In the genomic region with DNA sequence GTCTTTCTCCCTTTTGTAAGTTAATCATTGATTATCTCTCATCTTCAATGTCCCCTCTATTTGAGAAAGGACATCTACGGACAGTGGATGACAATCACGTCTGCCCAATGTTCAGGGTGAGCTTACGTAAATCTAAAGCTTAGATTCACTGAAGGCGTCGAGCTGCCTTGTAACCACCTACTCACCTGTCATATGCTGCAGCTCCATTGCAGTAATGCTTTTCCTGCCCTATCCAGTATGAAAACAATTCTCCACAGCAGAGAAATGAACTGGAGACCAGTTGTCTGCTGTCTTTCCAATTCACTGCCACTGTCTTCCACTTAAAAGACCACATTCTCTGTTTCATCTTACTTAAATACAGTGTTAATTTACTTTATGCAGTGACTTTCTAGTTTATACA, we compare ENCODE assay signal across 20 mouse cellular contexts.
DNase-seq lines count a peak whose midpoint lies in the region; ATAC-seq and TF ChIP-seq lines count a peak whose summit lies in the region.
"Had no signal": no experiment of that assay in that cellular context is flagged by ENCODE, and none has a peak within 500 bp of the region (broad histone marks: within the 10 kb centered on the region; RNA-seq: fewer than 3 reads in every experiment).

No protein-coding gene starts in this region.

- H3K4me1 ChIP-seq in forebrain, embryonic 13.5 days = peaks cover 7% of the 10 kb centered on the region; the same call in 1 of the 2 replicates
- no peaks in the 10 kb centered on the region for H3K4me1 ChIP-seq in forebrain, embryonic 10.5 days
- peaks cover 31% of the 10 kb centered on the region for H3K4me1 ChIP-seq in hindbrain, embryonic 13.5 days (replicated peaks)
- peaks cover 4% of the 10 kb centered on the region; the same call in 1 of the 2 replicates for H3K4me1 ChIP-seq in hindbrain, postnatal 0 days (ENCODE audit: insufficient read depth, low read length)
- peaks cover 27% of the 10 kb centered on the region for H3K4me1 ChIP-seq in neural tube, embryonic 13.5 days (replicated peaks)
- H3K4me1 ChIP-seq: embryonic facial prominence, embryonic 12.5 days; megakaryocyte, embryonic 14.5 days had no signal

- 89% methylated on average over 5 of the region's 5 CpGs for WGBS in forebrain, embryonic 13.5 days
- 92% methylated on average over 5 of the region's 5 CpGs for WGBS in forebrain, embryonic 10.5 days
- 81% methylated on average over 5 of the region's 5 CpGs for WGBS in hindbrain, embryonic 13.5 days
- WGBS in hindbrain, postnatal 0 days = 75% methylated on average over 5 of the region's 5 CpGs
- 80% methylated on average over 5 of the region's 5 CpGs for WGBS in neural tube, embryonic 13.5 days

- peaks cover 5% of the 10 kb centered on the region; the same call in 1 of the 2 replicates for H3K36me3 ChIP-seq in forebrain, embryonic 13.5 days (ENCODE audit: poor library complexity, severe bottlenecking)
- H3K36me3 ChIP-seq in forebrain, embryonic 10.5 days (replicated peaks) = peaks cover 18% of the 10 kb centered on the region
- peaks cover 13% of the 10 kb centered on the region; the same call in 1 of the 2 replicates for H3K36me3 ChIP-seq in hindbrain, embryonic 13.5 days
- peaks cover 7% of the 10 kb centered on the region; the same call in 1 of the 2 replicates for H3K36me3 ChIP-seq in hindbrain, postnatal 0 days (ENCODE audit: insufficient read depth, low read length)
- H3K36me3 ChIP-seq in neural tube, embryonic 13.5 days = peaks cover 6% of the 10 kb centered on the region

- H3K27me3 ChIP-seq in forebrain, embryonic 13.5 days = no peaks in the 10 kb centered on the region
- H3K27me3 ChIP-seq in forebrain, embryonic 10.5 days (ENCODE audit: poor library complexity, severe bottlenecking) = no peaks in the 10 kb centered on the region
- H3K27me3 ChIP-seq in hindbrain, embryonic 13.5 days = no peaks in the 10 kb centered on the region
- no peaks in the 10 kb centered on the region for H3K27me3 ChIP-seq in hindbrain, postnatal 0 days (ENCODE audit: insufficient read depth, low read length)
- H3K27me3 ChIP-seq in neural tube, embryonic 13.5 days = no peaks in the 10 kb centered on the region
- H3K27me3 ChIP-seq: embryonic facial prominence, embryonic 12.5 days; limb, embryonic 13.5 days; megakaryocyte, embryonic 14.5 days had no signal

- H3K27ac ChIP-seq in forebrain, embryonic 13.5 days = peak overlapping the region; percentile 58
- H3K27ac ChIP-seq in forebrain, embryonic 10.5 days = no peak overlapping the region
- H3K27ac ChIP-seq in hindbrain, embryonic 13.5 days = peak overlapping the region; percentile 36; the same call in 1 of the 2 replicates
- no peak overlapping the region; the same call in 1 of the 2 replicates for H3K27ac ChIP-seq in hindbrain, postnatal 0 days
- peak overlapping the region; percentile 61 for H3K27ac ChIP-seq in neural tube, embryonic 13.5 days (replicated peaks)
- H3K27ac ChIP-seq: embryonic facial prominence, embryonic 12.5 days; limb, embryonic 13.5 days; liver, embryonic 14.5 days had no signal

- no peak for DNase-seq in forebrain, embryonic 10.5 days (ENCODE audit: extremely low spot score, low spot score)
- no peak for DNase-seq in hindbrain, postnatal 0 days (ENCODE audit: low spot score)
- DNase-seq in neural tube, embryonic 10.5 days (ENCODE audit: extremely low spot score, low spot score) = no peak
- DNase-seq in testis, postnatal 14 days (ENCODE audit: low spot score) = no peak
- no peak for DNase-seq in left cerebral cortex, adult 9 months (ENCODE audit: low spot score in 2 of 2)
- DNase-seq: adrenal gland, postnatal 25 days; kidney, postnatal 25 days; lung, embryonic 14.5 days; lung, postnatal 36 days; thymus, postnatal 14 days had no signal

- TF ChIP-seq CTCF in hindbrain, postnatal 0 days (IDR thresholded peaks at IDR 0.05; ENCODE audit: low read depth) = no peak

- no peak overlapping the region for H3K4me3 ChIP-seq in forebrain, embryonic 13.5 days
- no peak overlapping the region for H3K4me3 ChIP-seq in forebrain, embryonic 10.5 days
- no peak overlapping the region for H3K4me3 ChIP-seq in hindbrain, embryonic 13.5 days
- no peak overlapping the region for H3K4me3 ChIP-seq in hindbrain, postnatal 0 days (ENCODE audit: low read length)
- H3K4me3 ChIP-seq in neural tube, embryonic 13.5 days = no peak overlapping the region
- H3K4me3 ChIP-seq: embryonic facial prominence, embryonic 12.5 days; limb, embryonic 13.5 days; megakaryocyte, embryonic 14.5 days had no signal

- H3K9me3 ChIP-seq in forebrain, embryonic 13.5 days (replicated peaks) = no peaks in the 10 kb centered on the region
- no peaks in the 10 kb centered on the region for H3K9me3 ChIP-seq in forebrain, embryonic 10.5 days
- H3K9me3 ChIP-seq in hindbrain, embryonic 13.5 days = no peaks in the 10 kb centered on the region
- no peaks in the 10 kb centered on the region for H3K9me3 ChIP-seq in hindbrain, postnatal 0 days (ENCODE audit: low read length)
- H3K9me3 ChIP-seq in neural tube, embryonic 13.5 days = no peaks in the 10 kb centered on the region
- H3K9me3 ChIP-seq: embryonic facial prominence, embryonic 12.5 days; limb, embryonic 13.5 days; megakaryocyte, embryonic 14.5 days had no signal

- H3K4me2 ChIP-seq in forebrain, embryonic 13.5 days = no peak overlapping the region
- no peak overlapping the region for H3K4me2 ChIP-seq in hindbrain, embryonic 13.5 days
- H3K4me2 ChIP-seq in hindbrain, postnatal 0 days (ENCODE audit: low read depth, low read length) = no peak overlapping the region
- no peak overlapping the region for H3K4me2 ChIP-seq in neural tube, embryonic 13.5 days
- H3K4me2 ChIP-seq: embryonic facial prominence, embryonic 12.5 days; heart, embryonic 11.5 days; limb, embryonic 13.5 days; lung, embryonic 14.5 days had no signal

- no peak overlapping the region for H3K9ac ChIP-seq in forebrain, embryonic 13.5 days
- H3K9ac ChIP-seq in hindbrain, embryonic 13.5 days = no peak overlapping the region
- H3K9ac ChIP-seq in hindbrain, postnatal 0 days (replicated peaks; ENCODE audit: low read length) = no peak overlapping the region
- no peak overlapping the region for H3K9ac ChIP-seq in neural tube, embryonic 13.5 days
- H3K9ac ChIP-seq: embryonic facial prominence, embryonic 12.5 days; limb, embryonic 13.5 days; liver, embryonic 14.5 days; lung, embryonic 14.5 days had no signal

- peak; percentile 43; the same call in 1 of the 2 replicates for ATAC-seq in forebrain, embryonic 13.5 days
- no peak for ATAC-seq in hindbrain, embryonic 13.5 days (ENCODE audit: low FRiP score)
- no peak for ATAC-seq in hindbrain, postnatal 0 days
- ATAC-seq in neural tube, embryonic 13.5 days (ENCODE audit: low read depth) = no peak
- ATAC-seq: CD4-positive, CD25-positive, alpha-beta regulatory T cell, adult 4 months; intestine, postnatal 0 days had no signal

Comparison
In these comparisons a context has a peak if more than half of its experiments do, and no peak if none do; other contexts are left out.
1. H3K27ac ChIP-seq: peak in forebrain, embryonic 13.5 days (single experiment), hindbrain, embryonic 13.5 days (single experiment) and neural tube, embryonic 13.5 days (single experiment); none in forebrain, embryonic 10.5 days (single experiment) and hindbrain, postnatal 0 days (single experiment).